Mouse (Mus musculus) gastrocnemius, adult 8-10 months (tissue): Measurements from ENCODE around the gene Olfr1411. TPM values are rescaled to one million over a fixed set of nuclear protein-coding genes. Genes with fewer than 3 reads are reported as not detected.

Source experiments
- DNase-seq, 2 experiments: peaks; one replicate each; pipeline ENCODE4 v3.0.0; 2022; ENCODE audit warnings: low spot score in 2 of 2
- total RNA-seq, 4 experiments: library from RNA; stranded (reverse); gene quantifications; 2 replicates each; pipeline ENCODE4 v1.2.4; 2022

The Olfr1411 gene
- total RNA-seq, 4 experiments from 2014 or later, result not detected

DNA sequence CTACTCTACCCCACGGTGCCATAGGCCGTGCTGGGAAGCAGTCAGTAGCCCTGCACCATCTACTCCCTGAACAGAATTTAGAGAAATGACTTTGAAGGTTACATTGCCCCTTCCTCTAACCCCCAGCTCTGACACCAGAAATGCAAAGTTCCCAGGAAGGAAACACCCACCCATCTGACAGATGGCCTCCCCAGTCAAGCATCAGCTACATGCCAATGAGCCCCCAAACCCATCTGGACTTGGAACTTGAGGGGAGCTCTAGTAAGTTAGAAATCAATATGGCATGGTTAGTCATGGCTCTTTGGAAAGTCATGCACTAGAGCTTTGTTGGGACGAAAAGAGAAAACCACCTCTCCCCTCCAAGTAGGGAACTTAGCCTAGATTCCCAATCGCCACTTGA is 44.5 kb downstream of the Olfr1411 start:
- no peak for DNase-seq

DNA sequence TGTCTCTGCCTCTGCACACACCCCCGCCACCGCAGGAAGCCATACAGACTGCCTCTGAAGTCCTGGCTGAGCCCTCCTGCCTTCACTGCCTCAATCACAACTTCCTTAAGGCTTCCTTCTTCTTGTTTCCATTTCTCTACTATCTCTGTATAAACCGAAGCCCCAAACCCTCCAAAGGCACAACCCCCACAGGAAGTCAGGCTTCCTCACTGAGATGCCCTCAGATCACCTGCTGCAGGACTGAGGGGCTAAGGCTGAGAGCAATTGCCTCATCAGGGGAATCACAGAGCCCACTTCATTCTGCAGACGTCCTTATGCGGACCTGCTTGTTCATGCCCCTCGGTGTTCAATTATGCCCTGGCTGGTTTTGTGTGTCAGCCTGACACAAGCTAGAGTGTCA is 46.2 kb downstream of the Olfr1411 start:
- DNase-seq, result no peak

DNA sequence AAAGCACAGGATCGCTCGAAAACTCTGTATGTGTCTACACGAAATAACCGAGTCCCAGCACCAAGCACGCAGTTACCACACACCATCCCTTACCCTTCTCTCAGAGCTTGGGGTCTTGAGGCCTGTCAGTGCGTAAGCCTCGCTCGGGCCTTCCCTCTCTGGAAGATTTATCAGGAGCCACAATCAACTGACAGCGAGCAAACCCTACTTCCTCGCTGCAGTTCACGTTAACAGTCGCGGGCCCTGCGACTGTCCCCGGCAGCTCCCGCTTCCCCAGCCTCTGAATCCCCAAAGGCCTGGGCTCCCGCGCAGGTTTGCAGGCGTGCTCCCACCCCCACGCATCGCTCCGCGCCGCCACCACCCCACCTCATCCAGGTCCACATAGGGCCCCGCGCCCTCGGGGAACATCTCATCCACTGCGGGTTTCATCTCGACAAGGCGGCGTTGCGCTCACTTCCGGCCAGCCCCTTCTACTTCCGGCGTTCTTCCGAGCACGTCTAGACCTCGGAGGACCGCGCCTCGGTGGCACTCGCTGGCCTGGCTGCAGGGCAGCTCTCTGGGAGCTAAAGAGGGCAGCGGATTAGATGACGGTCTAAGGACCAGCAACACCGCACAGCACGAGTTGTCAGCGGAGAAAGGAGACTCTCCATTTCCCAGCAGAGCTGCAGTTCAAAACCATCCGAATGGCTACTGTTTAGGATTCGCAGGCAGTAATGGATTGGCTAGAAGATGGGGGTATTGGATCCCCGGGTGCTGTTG is 47.5 kb downstream of the Olfr1411 start, which contains the start of gene Cops9:
Gene Cops9 (minus strand): TSS at position 472 of the 759 bp plus-strand sequence.
- DNase-seq, result peak; percentile 87 to 90

DNA sequence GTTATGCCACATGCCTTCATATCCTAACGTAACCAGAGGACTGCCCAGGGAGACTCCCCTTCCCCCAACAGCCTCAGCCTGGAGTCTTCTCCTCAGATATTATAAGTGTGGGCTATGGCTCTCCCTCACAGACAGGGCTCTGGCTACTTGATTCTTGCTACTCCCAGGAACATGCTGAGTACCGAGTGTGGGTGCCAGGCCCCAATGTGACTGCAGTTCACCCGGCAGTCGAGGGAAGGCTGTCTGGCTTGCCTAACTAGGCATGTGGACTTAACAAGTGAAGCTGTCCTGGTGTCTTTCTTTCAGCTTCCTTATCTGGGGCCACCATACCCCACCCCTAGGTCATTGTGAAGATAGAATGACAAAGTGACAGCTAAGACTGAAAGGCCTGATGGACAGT is 49.5 kb downstream of the Olfr1411 start:
- DNase-seq, result no peak

DNA sequence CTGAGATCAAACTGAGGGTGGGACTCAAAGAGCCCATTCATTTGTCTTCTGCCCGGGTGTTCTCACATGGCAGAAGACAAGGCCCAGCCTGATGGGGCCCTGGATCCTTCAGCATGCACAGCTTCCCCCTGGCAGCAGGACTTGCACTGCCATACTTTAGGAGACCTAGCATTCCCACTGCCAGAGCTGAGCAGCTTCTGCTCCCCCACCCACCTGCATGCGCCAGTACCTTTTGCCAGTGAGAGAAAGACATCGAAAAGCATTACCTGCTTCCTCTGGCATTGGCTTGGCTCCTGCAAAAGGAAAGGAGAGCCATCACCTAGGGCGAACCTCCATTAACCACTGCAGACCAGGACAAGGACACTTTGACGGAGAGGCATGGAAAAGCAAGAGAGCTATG is 50.7 kb downstream of the Olfr1411 start:
- no peak for DNase-seq

DNA sequence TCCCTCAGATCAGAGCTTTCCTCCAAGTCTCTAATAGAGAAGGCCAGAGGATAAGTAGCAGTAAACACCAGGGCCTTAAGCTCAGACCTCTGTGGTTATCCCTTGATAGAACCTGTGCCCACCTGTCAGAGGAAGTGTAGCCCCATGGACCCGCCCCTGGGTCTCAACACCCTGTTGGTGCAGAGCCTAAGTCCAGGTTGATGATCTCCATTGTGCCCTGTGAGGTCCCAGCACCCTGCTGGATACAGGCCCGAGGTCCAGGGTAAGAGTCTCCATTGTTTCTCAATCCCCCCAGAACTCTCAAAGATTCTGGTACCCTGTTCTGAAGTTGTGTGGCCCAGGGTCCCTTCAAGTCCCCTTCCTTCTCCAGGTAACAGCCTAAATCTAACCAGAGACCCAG is 51.9 kb downstream of the Olfr1411 start:
- no peak for DNase-seq

DNA sequence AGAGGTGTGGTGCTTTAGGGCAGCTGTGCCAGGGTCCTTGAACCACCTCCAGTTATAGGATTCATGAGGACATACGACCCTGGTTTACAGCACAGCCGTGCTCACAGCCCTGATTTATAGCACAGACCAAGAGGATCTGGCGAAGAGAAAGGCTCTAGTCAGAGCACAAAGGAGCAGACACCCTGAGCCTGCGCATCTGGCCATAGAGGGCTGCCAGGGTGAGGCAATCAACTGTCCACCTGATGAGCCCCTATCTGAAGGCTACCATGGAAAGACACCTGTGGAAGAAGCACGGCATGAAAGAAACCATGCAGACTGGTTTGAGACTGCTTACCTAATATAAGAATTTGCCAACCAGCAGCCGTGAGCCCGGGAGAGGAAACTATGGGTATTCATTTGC is 52.4 kb downstream of the Olfr1411 start:
- DNase-seq, result no peak

DNA sequence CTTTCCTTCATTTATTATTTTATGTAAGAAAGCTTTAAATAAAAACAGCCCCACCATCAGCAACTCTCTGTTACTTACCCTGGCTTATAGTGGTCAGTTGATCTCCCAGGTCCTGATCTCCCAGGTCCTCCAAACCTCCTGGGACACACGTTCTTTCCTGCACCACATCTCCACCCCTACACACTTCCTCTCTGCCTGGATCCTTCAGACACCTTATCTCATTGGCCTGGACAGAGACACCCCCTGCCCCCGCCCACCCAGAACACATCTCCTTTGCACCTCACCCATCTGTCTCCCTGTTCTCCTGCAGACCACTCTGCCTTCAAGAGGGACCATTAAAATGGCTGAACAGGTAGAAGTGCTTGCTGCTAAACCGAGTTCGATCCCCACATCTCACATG is 52.8 kb downstream of the Olfr1411 start:
- DNase-seq, result no peak

Other genes with a start within 250 kb of the Olfr1411 start
- 100 to 1,000 TPM; 379 to 417 (median 390) TPM for gene Ndufa10, start 120.6 kb upstream of the Olfr1411 start, total RNA-seq
- not detected for gene Olfr1416, start 109.3 kb upstream of the Olfr1411 start, total RNA-seq
- not detected for gene Olfr1415, start 98.3 kb upstream of the Olfr1411 start, total RNA-seq
- gene Olfr1414, start 75.8 kb upstream of the Olfr1411 start, total RNA-seq, result not detected
- not detected for gene Olfr1413, start 23.1 kb upstream of the Olfr1411 start, total RNA-seq
- not detected for gene Olfr1412, start 8.6 kb upstream of the Olfr1411 start, total RNA-seq
- gene Olfr1410, start 11.4 kb downstream of the Olfr1411 start, total RNA-seq, result not detected
- gene Olfr12, start 23.4 kb downstream of the Olfr1411 start, total RNA-seq, result not detected
- gene Cops9, start 47.6 kb downstream of the Olfr1411 start, total RNA-seq, result 100 to 1,000 TPM; 189 to 223 (median 200) TPM
- gene Otos, start 54.4 kb downstream of the Olfr1411 start, total RNA-seq, result not detected
- 100 to 1,000 TPM; 213 to 262 (median 240) TPM for gene Gpc1, start 237.2 kb downstream of the Olfr1411 start, total RNA-seq